ENCODE assay signal across 8 mouse cellular contexts in genomic region chr3:142395520-142396193, GRCm38 (mm10). TPM values are rescaled to one million over a fixed set of nuclear protein-coding genes. Genes with fewer than 3 reads are reported as not detected.
A peak's percentile ranks its signal among the peaks of the same experiment; 100 is the strongest.
DNase-seq lines count a peak whose midpoint lies in the region; ATAC-seq and TF ChIP-seq lines count a peak whose summit lies in the region.

TSS of gene Pdlim5 (minus strand) at chr3:142395696.

- H3K36me3 ChIP-seq in embryonic facial prominence, embryonic 13.5 days: no peaks in the 10 kb centered on the region
- peaks cover 9% of the 10 kb centered on the region; the same call in 1 of the 2 replicates for H3K36me3 ChIP-seq in heart, adult 2 months (ENCODE audit: control insufficient read depth, insufficient read depth, low read length)
- H3K36me3 ChIP-seq in limb, embryonic 14.5 days (ENCODE audit: control insufficient read depth, insufficient read depth, low read length): no peaks in the 10 kb centered on the region
- H3K36me3 ChIP-seq in midbrain, postnatal 0 days (ENCODE audit: insufficient read depth, low read length): no peaks in the 10 kb centered on the region

- 0 out of 2 replicates have a peak, but pooled peaks cover 12% of the 10 kb centered on the region for H3K27me3 ChIP-seq in embryonic facial prominence, embryonic 13.5 days
- no peaks in the 10 kb centered on the region for H3K27me3 ChIP-seq in heart, adult 2 months (ENCODE audit: control insufficient read depth, insufficient read depth, low read length)
- peaks cover 6% of the 10 kb centered on the region for H3K27me3 ChIP-seq in limb, embryonic 14.5 days (ENCODE audit: control insufficient read depth, insufficient read depth, low read length)
- H3K27me3 ChIP-seq in midbrain, postnatal 0 days (ENCODE audit: insufficient read depth, low read length): no peaks in the 10 kb centered on the region

- TF ChIP-seq EP300 in heart, adult 2 months (IDR thresholded peaks at IDR 0.05; ENCODE audit: insufficient read depth, low read depth, low read length): no peak

- peak within 1 kb of the TSS; percentile 74 for H3K9ac ChIP-seq in embryonic facial prominence, embryonic 13.5 days
- H3K9ac ChIP-seq in heart, adult 2 months (ENCODE audit: low read depth, low read length): peak within 1 kb of the TSS; percentile 94
- peak within 1 kb of the TSS; percentile 61 for H3K9ac ChIP-seq in limb, embryonic 14.5 days (ENCODE audit: low read depth, low read length, severe bottlenecking)
- peak within 1 kb of the TSS; percentile 60 for H3K9ac ChIP-seq in midbrain, postnatal 0 days (replicated peaks; ENCODE audit: low read length, poor library complexity, severe bottlenecking)

- peak within 1 kb of the TSS; percentile 74 for H3K4me2 ChIP-seq in embryonic facial prominence, embryonic 13.5 days
- H3K4me2 ChIP-seq in limb, embryonic 14.5 days (replicated peaks; ENCODE audit: low read depth, low read length, severe bottlenecking): peak within 1 kb of the TSS; percentile 86
- H3K4me2 ChIP-seq in midbrain, postnatal 0 days (ENCODE audit: low read depth, low read length, poor library complexity, severe bottlenecking): peak within 1 kb of the TSS; percentile 85

- DNase-seq in 3134 (ENCODE audit: extremely low read depth, insufficient read length, low spot score): peak; percentile 98
- DNase-seq in adrenal gland, postnatal 36 days: peak; percentile 97
- peak; percentile 98 to 100 for DNase-seq in heart, adult 2 months
- DNase-seq in kidney, adult 9 months: peak; percentile 97
- DNase-seq in limb, embryonic 14.5 days (ENCODE audit: low spot score): peak; percentile 85
- peak; percentile 87 for DNase-seq in midbrain, postnatal 0 days (ENCODE audit: low spot score)
- peak; percentile 92 to 95 for DNase-seq in spleen, postnatal 14 days (ENCODE audit: low spot score in 2 of 2)

- H3K4me3 ChIP-seq in embryonic facial prominence, embryonic 13.5 days: peak within 1 kb of the TSS; percentile 72
- peak within 1 kb of the TSS; percentile 84 for H3K4me3 ChIP-seq in heart, adult 2 months
- H3K4me3 ChIP-seq in limb, embryonic 14.5 days (replicated peaks; ENCODE audit: low read length): peak within 1 kb of the TSS; percentile 78
- H3K4me3 ChIP-seq in midbrain, postnatal 0 days (ENCODE audit: low read depth, low read length): peak within 1 kb of the TSS; percentile 80

- H3K79me2 ChIP-seq in heart, adult 2 months (replicated peaks; ENCODE audit: control insufficient read depth, insufficient read depth, low read length): no peaks in the 10 kb centered on the region

- peaks cover 12% of the 10 kb centered on the region for H3K4me1 ChIP-seq in embryonic facial prominence, embryonic 13.5 days
- H3K4me1 ChIP-seq in heart, adult 2 months (ENCODE audit: control insufficient read depth, insufficient read depth, low read length): peaks cover 2% of the 10 kb centered on the region; the same call in 1 of the 2 replicates
- no peaks in the 10 kb centered on the region for H3K4me1 ChIP-seq in limb, embryonic 14.5 days (ENCODE audit: control insufficient read depth, insufficient read depth, low read length)
- no peaks in the 10 kb centered on the region for H3K4me1 ChIP-seq in midbrain, postnatal 0 days (ENCODE audit: insufficient read depth, low read length)

- intact Hi-C loops in heart, adult 2 months (cut with DNase I): loop anchor here (1.0 to 10.0 kb wide), 5 partner anchors 44 to 169 kb away; partner anchors contain the start of gene Gbp3

- WGBS in embryonic facial prominence, embryonic 13.5 days: under 1% methylated on average over 43 of the region's 46 CpGs
- WGBS in heart, adult 2 months: under 1% methylated on average over 46 of the region's 46 CpGs
- WGBS in limb, embryonic 14.5 days: under 1% methylated on average over 31 of the region's 46 CpGs
- WGBS in midbrain, postnatal 0 days: under 1% methylated on average over 40 of the region's 46 CpGs

- no peak; the same call in 1 of the 2 replicates for TF ChIP-seq CTCF in heart, adult 2 months (IDR thresholded peaks at IDR 0.05)
- TF ChIP-seq CTCF in midbrain, postnatal 0 days (IDR thresholded peaks at IDR 0.05): no peak

- peak; percentile 97 for ATAC-seq in embryonic facial prominence, embryonic 13.5 days (ENCODE audit: insufficient number of reproducible peaks, insufficient read depth, low FRiP score, low TSS enrichment, low read depth)
- ATAC-seq in limb, embryonic 14.5 days (ENCODE audit: low FRiP score, low read depth): peak; percentile 98
- ATAC-seq in midbrain, postnatal 0 days (ENCODE audit: low FRiP score): peak; percentile 96

- H3K27ac ChIP-seq in embryonic facial prominence, embryonic 13.5 days: peak within 1 kb of the TSS; percentile 60; the same call in 1 of the 2 replicates
- peak within 1 kb of the TSS; percentile 97 for H3K27ac ChIP-seq in heart, adult 2 months
- peak within 1 kb of the TSS; percentile 33; the same call in 1 of the 2 replicates for H3K27ac ChIP-seq in limb, embryonic 14.5 days (replicated peaks; ENCODE audit: low read depth, low read length)
- peak within 1 kb of the TSS; percentile 67 for H3K27ac ChIP-seq in midbrain, postnatal 0 days (ENCODE audit: low read depth, low read length)

- peak; percentile 96; the same call in 1 of the 2 replicates for TF ChIP-seq POLR2A in heart, adult 2 months (IDR thresholded peaks at IDR 0.05; ENCODE audit: insufficient read depth, low read depth, low read length)
- TF ChIP-seq POLR2A in limb, embryonic 14.5 days (IDR thresholded peaks at IDR 0.05; ENCODE audit: borderline replicate concordance, extremely low read depth, insufficient read depth, insufficient read length): 0 out of 2 replicates have a peak, but pooled peaks have one; percentile 39

- no peaks in the 10 kb centered on the region for H3K9me3 ChIP-seq in embryonic facial prominence, embryonic 13.5 days
- H3K9me3 ChIP-seq in limb, embryonic 14.5 days (ENCODE audit: control insufficient read depth, low read length): no peaks in the 10 kb centered on the region
- H3K9me3 ChIP-seq in midbrain, postnatal 0 days (ENCODE audit: low read length): no peaks in the 10 kb centered on the region

RNA-seq across cellular contexts. Expression of gene Pdlim5, which starts in this region (rescaled TPM):
- total RNA-seq in adrenal gland, postnatal 36 days (2021): 10 to 100 TPM; 58.1 to 75.7 TPM
- polyA plus RNA-seq in embryonic facial prominence, embryonic 13.5 days (2015; fragmentation: Nextera tagmentation; extraction: Ambion mirVana): 17.6 and 19.8 TPM in 2 replicates
- total RNA-seq in heart, adult 2 months (2021): 100 to 1,000 TPM; 609 to 668 TPM
- 508 and 956 TPM in 2 replicates for polyA plus RNA-seq in heart, adult 2 months (2012; rRNA removed)
- polyA plus RNA-seq in limb, embryonic 14.5 days (2012; rRNA removed): 36.6 and 37.9 TPM in 2 replicates
- 34.2 and 37.9 TPM in 2 replicates for polyA plus RNA-seq in limb, embryonic 14.5 days (2014; fragmentation: Nextera tagmentation; extraction: Ambion mirVana)
- total RNA-seq in midbrain, postnatal 0 days (2014; rRNA removed): 28.1 and 29.1 TPM in 2 replicates
- polyA plus RNA-seq in midbrain, postnatal 0 days (2015; fragmentation: Nextera tagmentation; extraction: Ambion mirVana): 12.6 and 13.7 TPM in 2 replicates

Comparison
In these comparisons a context has a peak if more than half of its experiments do, and no peak if none do; other contexts are left out.
1. Peak in every context shown above with its lines: DNase-seq, ATAC-seq, H3K4me3 ChIP-seq and H3K27ac ChIP-seq.
2. RNA of gene Pdlim5 (total RNA-seq): 609 to 668 TPM in heart, adult 2 months; 58.1 to 75.7 TPM in adrenal gland, postnatal 36 days and 28.1 to 29.1 TPM in midbrain, postnatal 0 days; every median in the first group is over 4 times any median in the second.
3. RNA of gene Pdlim5 (polyA plus RNA-seq): 508 to 956 TPM in heart, adult 2 months; 34.2 to 37.9 TPM in limb, embryonic 14.5 days, 17.6 to 19.8 TPM in embryonic facial prominence, embryonic 13.5 days and 12.6 to 13.7 TPM in midbrain, postnatal 0 days; every median in the first group is over 10 times any median in the second.
4. H3K27ac ChIP-seq: peak in every context shown above with its lines; median percentile 97 in heart, adult 2 months; 67 in midbrain, postnatal 0 days; 60 in embryonic facial prominence, embryonic 13.5 days; 33 in limb, embryonic 14.5 days.